Mouse (Mus musculus) effector memory CD4-positive, alpha-beta T cell, adult 5 months (primary cell): ENCODE results near the gene Ciita. TPM values are rescaled to one million over a fixed set of nuclear protein-coding genes. Genes with fewer than 3 reads are reported as not detected.

Experiments used
- polyA plus RNA-seq: library from polyadenylated mRNA; unstranded; fragments of 100-300 nt; shearing (Covaris generic); gene quantifications from one replicate; pipeline ENCODE4 v1.2.1, GENCODE M21; 2017

Gene Ciita
- 0.10 TPM for polyA plus RNA-seq

DNA sequence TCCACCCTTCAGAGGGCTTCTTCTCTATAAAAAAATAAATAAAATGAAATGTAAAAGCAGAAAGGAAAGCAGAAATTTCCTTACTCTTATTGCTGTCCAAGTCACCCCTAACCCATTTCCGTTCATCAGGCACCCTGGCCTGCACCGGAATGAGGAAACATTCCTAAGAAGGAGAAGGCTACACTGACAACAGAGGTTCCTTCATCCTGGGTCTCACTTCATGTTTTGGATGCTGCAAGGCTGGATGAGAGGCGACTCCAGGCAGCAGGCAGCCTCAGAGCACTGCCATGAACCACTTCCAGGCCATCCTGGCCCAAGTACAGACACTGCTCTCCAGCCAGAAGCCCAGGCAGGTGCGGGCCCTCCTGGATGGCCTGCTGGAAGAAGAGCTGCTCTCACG, at the start of gene Ciita:
Ciita (plus strand) TSS at position 203 of the 400 bp plus-strand sequence.

DNA sequence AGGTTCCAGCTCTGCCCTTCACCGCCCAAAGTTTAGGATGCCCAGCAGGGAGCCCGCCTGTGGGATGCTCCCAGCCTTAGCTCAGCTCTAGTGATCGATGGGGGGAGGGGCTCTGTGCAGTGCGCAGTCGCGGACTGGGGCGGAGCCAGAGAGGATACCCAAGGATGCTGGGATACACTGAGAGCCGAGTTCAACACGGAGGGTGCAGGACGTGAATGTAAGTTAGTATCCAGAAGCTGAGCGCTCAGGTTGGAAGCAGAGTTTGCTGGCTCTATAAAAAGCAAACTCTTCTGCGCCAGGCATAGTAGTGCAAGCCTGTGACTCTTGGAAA, 32.6 kb upstream of the Ciita start, which contains the start of gene Tvp23a:
Tvp23a (minus strand) TSS at position 99 of the 331 bp plus-strand sequence.

GRCm38 (mm10) chr16:10542698-10543365, 63.0 kb downstream of the Ciita start, which contains the start of gene Dexi:
Gene Dexi, minus strand, starts transcription at chr16:10543054.

DNA sequence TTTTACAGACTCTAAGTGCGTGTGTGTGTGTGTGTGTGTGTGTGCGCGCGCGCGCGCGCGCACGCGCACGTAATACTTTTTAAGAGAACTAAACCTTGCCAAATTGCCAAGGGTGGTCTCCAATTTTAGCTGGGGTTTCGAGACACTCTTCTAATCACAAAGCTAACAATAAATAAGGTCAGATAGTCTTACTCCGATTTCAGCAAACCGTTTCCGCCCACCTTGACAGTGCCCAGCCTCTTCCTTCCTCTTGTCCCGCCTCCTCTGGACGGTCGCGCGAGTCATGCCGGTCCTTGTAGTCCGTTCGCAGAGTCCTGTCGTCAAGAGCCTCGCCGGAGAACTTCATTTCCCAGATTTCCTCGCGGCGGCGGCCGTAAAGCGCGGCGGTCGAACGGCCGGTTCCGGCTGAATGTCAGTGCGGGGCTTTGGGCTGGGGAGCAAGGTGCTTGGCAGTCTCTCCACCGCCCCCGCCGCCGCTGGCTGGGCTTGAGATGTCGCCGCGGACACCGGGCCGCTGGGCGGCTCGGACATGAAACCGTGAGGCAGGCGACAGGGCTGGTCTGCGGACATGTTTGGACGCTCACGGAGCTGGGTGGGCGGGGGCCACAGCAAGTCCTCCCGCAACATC, 65.2 kb downstream of the Ciita start, which contains the start of gene Clec16a:
Clec16a (plus strand) TSS at position 345 of the 628 bp plus-strand sequence.

Other genes with a start within 250 kb of the Ciita start
- gene Emp2, start 166.1 kb upstream of the Ciita start, polyA plus RNA-seq = not detected
- gene Tekt5, start 84.6 kb upstream of the Ciita start, polyA plus RNA-seq = not detected
- 67.8 TPM for gene Nubp1, start 68.1 kb upstream of the Ciita start, polyA plus RNA-seq
- 4.1 TPM for gene Tvp23a, start 32.7 kb upstream of the Ciita start, polyA plus RNA-seq
- gene Dexi, start 63.0 kb downstream of the Ciita start, polyA plus RNA-seq = 13.6 TPM
- 19.5 TPM for gene Clec16a, start 65.3 kb downstream of the Ciita start, polyA plus RNA-seq